Mouse (Mus musculus) midbrain, embryonic 14.5 days (tissue): ENCODE results near the gene Cxcr5. TPM values are rescaled to one million over a fixed set of nuclear protein-coding genes. Genes with fewer than 3 reads are reported as not detected.

Experiments
- ATAC-seq: fragments of 200-750 bp; cut with Nextera tagmentation; 2 replicates; pipeline ENCODE4 v1.8.0; 2017; ENCODE audit warnings: moderate number of reproducible peaks, moderate library complexity; ENCODE audit not compliant: low FRiP score, low TSS enrichment
- DNase-seq: peaks from one replicate; pipeline ENCODE4 v3.0.0-alpha.2; 2015
- H3K27ac ChIP-seq: fragments of 300-500 bp; sonication (generic); replicated peaks from 2 replicates; pipeline ENCODE4 v1.5.1; 2014; ENCODE audit warnings: mild to moderate bottlenecking, low read depth, low read length, moderate library complexity
- H3K27me3 ChIP-seq: fragments of 300-500 bp; sonication (generic); 2 replicates; pipeline ENCODE4 v1.6.1; 2014; ENCODE audit warnings: low read length, control low read depth, mixed read lengths; ENCODE audit not compliant: control insufficient read depth, insufficient read depth
- H3K36me3 ChIP-seq: fragments of 300-500 bp; sonication (generic); 2 replicates; pipeline ENCODE4 v1.6.1; 2014; ENCODE audit warnings: low read length, control low read depth; ENCODE audit not compliant: control insufficient read depth, insufficient read depth
- H3K4me1 ChIP-seq: fragments of 300-500 bp; sonication (generic); 2 replicates; pipeline ENCODE4 v1.6.1; 2014; ENCODE audit warnings: mild to moderate bottlenecking, antibody characterized with exemption, low read length, control low read depth; ENCODE audit not compliant: control insufficient read depth, insufficient read depth
- H3K4me2 ChIP-seq: fragments of 300-500 bp; sonication (generic); 2 replicates; pipeline ENCODE4 v1.6.1; 2014; ENCODE audit warnings: mild to moderate bottlenecking, low read length, moderate library complexity
- H3K4me3 ChIP-seq: fragments of 300-500 bp; sonication (generic); replicated peaks from 2 replicates; pipeline ENCODE4 v1.5.1; 2014; ENCODE audit warnings: low read depth, low read length
- H3K9ac ChIP-seq: fragments of 300-500 bp; sonication (generic); replicated peaks from 2 replicates; pipeline ENCODE4 v1.6.1; 2014; ENCODE audit warnings: mild to moderate bottlenecking, low read length, moderate library complexity
- H3K9me3 ChIP-seq: fragments of 300-500 bp; sonication (generic); 2 replicates; pipeline ENCODE4 v1.6.1; 2016; ENCODE audit warnings: low read length, control low read depth, mixed read lengths; ENCODE audit not compliant: control insufficient read depth
- WGBS: fragments of 180-500 bp; shearing (Covaris S2); extraction: QIAGEN DNeasy Blood & Tissue Kit; methylation state at CpG from one replicate; pipeline ENCODE4 v1.1.7; 2014; 5-methylcytosine and 5-hydroxymethylcytosine counted together
- polyA plus RNA-seq: library from polyadenylated mRNA; unstranded; fragments of >200 nt; fragmentation: Nextera tagmentation; extraction: Ambion mirVana; gene quantifications from 2 replicates; pipeline ENCODE4 v1.2.1, GENCODE M21; 2014

The Cxcr5 gene
- polyA plus RNA-seq, 1 experiment from 2014 or later: not detected

- H3K4me2 ChIP-seq: no peak overlapping the region
- DNase-seq (no peak), ATAC-seq (no peak)
- WGBS: 86% methylated on average over 19 of the region's 19 CpGs
- no peak overlapping the region for H3K9ac ChIP-seq
- H3K27me3 ChIP-seq: no peaks in the 10 kb centered on the region
- H3K9me3 ChIP-seq: no peaks in the 10 kb centered on the region
- no peak overlapping the region for H3K27ac ChIP-seq
- no peaks in the 10 kb centered on the region for H3K36me3 ChIP-seq
- H3K4me3 ChIP-seq: no peak overlapping the region
- no peaks in the 10 kb centered on the region for H3K4me1 ChIP-seq
Measured at GRCm38 (mm10) chr9:44537625-44538301, 23.9 kb downstream of the Cxcr5 start.

DNA sequence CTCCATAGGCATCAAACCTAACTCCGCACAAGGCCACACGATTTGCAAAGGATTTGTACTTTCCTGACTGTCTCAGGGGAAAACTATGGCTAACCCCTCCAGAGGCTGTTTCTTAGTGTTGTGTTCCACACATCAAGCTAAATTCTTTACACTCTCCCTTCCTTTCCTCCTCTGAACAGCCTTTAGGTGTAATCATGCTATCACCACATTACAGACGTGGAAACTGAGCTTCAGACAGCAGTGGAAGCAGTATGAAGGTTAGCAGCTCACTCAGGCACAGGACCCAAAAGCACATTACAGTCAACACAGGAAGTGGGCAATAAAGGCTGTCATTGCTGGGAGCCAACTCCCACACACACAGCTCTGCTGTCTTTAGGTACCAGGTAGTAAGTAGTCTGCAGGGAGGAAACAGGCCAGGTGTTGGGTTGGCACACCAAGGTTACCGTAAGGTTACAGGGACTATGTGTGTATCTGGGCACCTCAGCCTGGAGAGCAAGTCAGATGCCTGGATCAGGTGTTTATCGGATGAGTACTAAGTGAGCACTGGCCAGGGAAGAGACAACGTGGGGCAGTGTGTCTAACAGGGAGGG, 28.6 kb downstream of the Cxcr5 start:
- DNase-seq: no peak
- WGBS: 86% methylated on average over 6 of the region's 6 CpGs
- Histone ChIP-seq H3K27ac (no peak overlapping the region), H3K9me3 (no peaks in the 10 kb centered on the region), H3K9ac (no peak overlapping the region), H3K36me3 (no peaks in the 10 kb centered on the region), H3K4me2 (no peak overlapping the region), H3K4me1 (no peaks in the 10 kb centered on the region), H3K27me3 (no peaks in the 10 kb centered on the region), H3K4me3 (no peak overlapping the region)
- no peak for ATAC-seq

DNA sequence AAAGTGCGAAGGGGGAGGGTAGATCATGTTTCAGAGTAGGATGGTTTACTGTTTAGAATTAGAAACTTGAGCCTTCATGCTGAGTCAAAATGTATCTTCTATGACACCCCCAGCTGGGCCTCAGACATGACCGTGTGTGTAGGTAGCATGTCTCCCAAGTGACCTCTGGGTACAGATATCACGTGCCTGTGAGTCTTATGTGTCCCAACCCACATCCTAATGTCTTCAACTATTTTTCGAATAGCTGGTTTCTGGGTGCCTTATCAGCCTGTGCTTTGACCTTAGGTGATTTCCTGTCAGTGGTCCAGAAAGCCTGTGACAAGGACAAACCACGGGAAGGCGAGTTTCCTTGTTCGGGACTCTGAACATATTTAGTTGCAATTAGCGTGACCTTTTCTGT, 33.3 kb downstream of the Cxcr5 start:
- DNase-seq (no peak), ATAC-seq (no peak)
- no peaks in the 10 kb centered on the region for H3K4me1 ChIP-seq
- H3K36me3 ChIP-seq: no peaks in the 10 kb centered on the region
- no peak overlapping the region for H3K27ac ChIP-seq
- H3K9me3 ChIP-seq: no peaks in the 10 kb centered on the region
- no peak overlapping the region for H3K4me3 ChIP-seq
- WGBS: 89% methylated on average over 8 of the region's 8 CpGs
- H3K9ac ChIP-seq: no peak overlapping the region
- H3K27me3 ChIP-seq: no peaks in the 10 kb centered on the region
- no peak overlapping the region for H3K4me2 ChIP-seq

DNA sequence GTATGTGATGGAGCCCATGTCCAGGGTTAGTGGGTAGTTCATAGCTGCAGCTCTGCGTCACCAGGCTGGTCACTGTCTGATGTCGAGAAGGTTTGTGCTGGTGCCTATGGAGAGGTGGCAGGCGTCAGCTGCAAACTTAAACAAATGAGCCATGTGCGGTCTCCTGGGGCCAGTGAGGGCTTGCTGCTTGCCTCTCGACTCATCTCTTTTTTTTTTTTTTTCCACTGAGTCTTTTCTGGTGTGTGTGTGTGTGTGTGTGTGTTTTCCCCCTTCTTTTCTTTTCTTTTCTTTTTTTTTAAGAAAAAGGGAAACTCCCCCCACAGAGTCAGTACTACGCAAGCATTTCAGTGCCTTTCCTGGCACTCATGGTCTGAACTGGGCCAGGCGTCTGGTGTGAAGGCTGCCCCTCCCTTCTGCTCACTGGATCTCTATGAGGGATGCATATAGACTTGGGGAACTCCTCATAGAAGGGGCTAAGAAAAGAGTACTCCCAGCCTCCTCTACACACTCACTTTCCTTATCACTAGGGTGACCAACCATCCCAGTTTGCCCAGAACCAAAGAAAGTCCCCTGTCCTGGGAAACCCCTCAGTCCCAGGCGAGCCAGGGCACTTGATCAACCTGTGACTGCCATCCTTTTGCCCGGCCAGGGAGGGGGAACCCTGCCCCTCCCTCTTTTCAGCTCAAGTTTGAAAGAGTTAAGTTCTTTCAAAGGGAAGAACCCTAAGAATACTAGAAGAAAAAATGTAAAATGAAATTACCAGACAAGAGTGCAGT, 35.2 kb downstream of the Cxcr5 start:
- Histone ChIP-seq H3K27ac (no peak overlapping the region), H3K9me3 (no peaks in the 10 kb centered on the region), H3K4me2 (no peak overlapping the region), H3K9ac (no peak overlapping the region), H3K4me3 (no peak overlapping the region), H3K36me3 (no peaks in the 10 kb centered on the region), H3K4me1 (no peaks in the 10 kb centered on the region), H3K27me3 (no peaks in the 10 kb centered on the region)
- WGBS: 66% methylated on average over 9 of the region's 9 CpGs
- ATAC-seq: no peak
- DNase-seq: no peak

- DNase-seq (no peak), ATAC-seq (no peak)
- Histone ChIP-seq H3K4me2 (no peak overlapping the region), H3K4me3 (no peak overlapping the region), H3K9ac (no peak overlapping the region), H3K27me3 (no peaks in the 10 kb centered on the region), H3K27ac (no peak overlapping the region), H3K4me1 (no peaks in the 10 kb centered on the region), H3K9me3 (no peaks in the 10 kb centered on the region), H3K36me3 (no peaks in the 10 kb centered on the region)
- 91% methylated on average over 8 of the region's 8 CpGs for WGBS
Measured at GRCm38 (mm10) chr9:44525589-44525988, 36.1 kb downstream of the Cxcr5 start.

DNA sequence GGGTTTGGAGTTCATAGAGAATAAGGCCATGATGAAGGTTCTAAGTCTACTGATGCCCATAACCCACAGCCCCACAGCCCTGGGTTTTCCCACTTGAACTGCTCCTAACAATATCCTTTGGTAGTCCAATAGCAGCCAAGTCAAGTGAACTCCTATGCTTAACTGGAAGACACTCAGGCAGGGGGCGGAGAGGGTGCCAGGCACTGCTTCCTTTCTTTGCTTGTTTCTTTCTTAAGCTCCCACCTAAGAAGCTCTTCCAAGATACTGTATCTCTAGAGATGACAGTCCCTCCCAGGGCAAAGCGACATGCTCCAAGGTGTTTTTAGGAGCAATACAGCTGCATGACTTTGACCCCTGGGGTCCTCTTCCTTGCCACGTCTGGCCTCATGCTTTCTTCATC, 36.7 kb downstream of the Cxcr5 start:
- Histone ChIP-seq H3K36me3 (no peaks in the 10 kb centered on the region), H3K4me1 (no peaks in the 10 kb centered on the region), H3K9me3 (no peaks in the 10 kb centered on the region), H3K27ac (no peak overlapping the region), H3K9ac (no peak overlapping the region), H3K27me3 (no peaks in the 10 kb centered on the region), H3K4me3 (no peak overlapping the region), H3K4me2 (no peak overlapping the region)
- DNase-seq (no peak), ATAC-seq (no peak)
- 82% methylated on average over 3 of the region's 3 CpGs for WGBS

- no peak for ATAC-seq
- 75% methylated on average over 5 of the region's 5 CpGs for WGBS
- H3K9ac ChIP-seq: no peak overlapping the region
Measured at GRCm38 (mm10) chr9:44524235-44524826, 37.3 kb downstream of the Cxcr5 start.

DNA sequence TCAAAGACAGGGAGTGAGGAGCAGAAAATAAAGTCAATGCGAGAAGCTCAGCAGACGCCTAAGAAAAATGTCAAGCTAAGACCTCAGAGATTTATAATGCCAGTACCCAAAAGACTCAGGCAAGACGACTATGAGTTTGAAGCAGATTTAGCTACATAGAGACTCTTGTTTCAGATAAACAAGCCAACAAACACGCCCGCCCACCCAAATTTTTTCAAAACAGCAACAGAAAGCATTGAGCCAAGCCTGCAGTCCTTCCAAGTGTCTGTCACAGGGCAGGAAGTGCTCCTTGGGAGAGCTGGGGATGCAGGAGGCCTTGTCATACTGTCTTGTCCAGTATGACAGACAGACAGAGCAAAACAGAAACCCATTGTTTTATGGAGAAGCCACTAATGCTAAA, 38.0 kb downstream of the Cxcr5 start:
- Histone ChIP-seq H3K9me3 (no peaks in the 10 kb centered on the region), H3K27me3 (no peaks in the 10 kb centered on the region), H3K4me2 (no peak overlapping the region), H3K9ac (no peak overlapping the region), H3K4me1 (no peaks in the 10 kb centered on the region), H3K36me3 (no peaks in the 10 kb centered on the region), H3K27ac (no peak overlapping the region), H3K4me3 (no peak overlapping the region)
- ATAC-seq (no peak), DNase-seq (no peak)
- 83% methylated on average over 5 of the region's 5 CpGs for WGBS

More at GRCm38 (mm10) chr9:44524235-44524826, 37.3 kb downstream of the Cxcr5 start:
- H3K4me3 ChIP-seq: no peak overlapping the region
- H3K27me3 ChIP-seq: no peaks in the 10 kb centered on the region
- no peak overlapping the region for H3K27ac ChIP-seq
- no peak overlapping the region for H3K4me2 ChIP-seq
- no peaks in the 10 kb centered on the region for H3K4me1 ChIP-seq
- no peak for DNase-seq
- H3K36me3 ChIP-seq: no peaks in the 10 kb centered on the region
- H3K9me3 ChIP-seq: no peaks in the 10 kb centered on the region
